Comparison of ENCODE assay signal across 8 mouse cellular contexts in the genomic region with DNA sequence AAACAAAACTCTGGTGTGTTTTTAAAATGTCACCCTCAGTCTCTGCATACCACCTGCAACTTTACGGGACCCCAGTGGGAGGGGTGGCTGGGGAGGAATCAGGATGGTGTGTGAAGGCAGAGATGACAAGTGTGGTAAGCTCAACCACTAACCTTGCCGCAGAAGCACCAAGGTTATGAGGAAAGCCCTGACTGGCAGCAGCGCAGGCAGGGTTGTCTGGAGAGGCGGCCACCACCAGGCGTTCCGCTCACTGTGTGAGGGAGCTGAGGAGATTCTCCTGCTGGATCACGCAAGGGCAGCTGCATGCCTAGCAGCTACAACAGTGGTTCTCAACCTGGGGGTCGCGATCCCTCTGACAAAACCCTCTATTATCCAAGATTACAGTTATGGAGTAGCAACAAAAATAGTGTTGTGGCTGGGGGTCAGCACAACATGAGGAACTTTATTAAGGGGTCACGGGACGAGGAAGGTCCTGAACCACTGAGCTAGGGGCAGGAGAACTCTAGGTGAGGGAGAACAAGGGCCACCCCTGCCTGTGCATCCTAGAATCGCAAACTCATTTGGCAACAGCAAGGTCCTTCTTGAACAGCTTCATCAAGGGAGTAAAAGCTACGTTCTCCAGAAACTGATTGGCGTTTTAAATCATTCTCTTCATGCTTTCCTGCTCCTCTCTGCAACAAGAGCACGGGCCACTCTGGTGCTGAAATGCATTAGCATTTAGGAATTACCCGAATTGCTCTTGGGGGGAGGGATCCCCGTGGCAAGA.
DNase-seq lines count a peak whose midpoint lies in the region; ATAC-seq and TF ChIP-seq lines count a peak whose summit lies in the region.

No protein-coding gene starts in this region.

- H3K4me3 ChIP-seq in heart, embryonic 13.5 days: peak overlapping the region; percentile 50
- H3K4me3 ChIP-seq in forebrain, postnatal 0 days (ENCODE audit: low read depth, low read length): peak overlapping the region; percentile 28
- peak overlapping the region; percentile 33; the same call in 1 of the 2 replicates for H3K4me3 ChIP-seq in liver, embryonic 15.5 days (replicated peaks)
- H3K4me3 ChIP-seq in thymus, adult 2 months (ENCODE audit: control insufficient read depth, insufficient read depth, low read length): no peak overlapping the region

- no peak for TF ChIP-seq POLR2A in thymus, adult 2 months (IDR thresholded peaks at IDR 0.05; ENCODE audit: control insufficient read depth, extremely low read depth, insufficient read depth, low read length, poor library complexity)

- no peaks in the 10 kb centered on the region; the same call in none of the 2 replicates for H3K36me3 ChIP-seq in heart, embryonic 13.5 days
- no peaks in the 10 kb centered on the region for H3K36me3 ChIP-seq in forebrain, postnatal 0 days (ENCODE audit: insufficient read depth)
- no peaks in the 10 kb centered on the region for H3K36me3 ChIP-seq in liver, embryonic 15.5 days (replicated peaks)
- H3K36me3 ChIP-seq in thymus, adult 2 months (ENCODE audit: control insufficient read depth, insufficient read depth, low read length): no peaks in the 10 kb centered on the region

- peaks cover 26% of the 10 kb centered on the region for H3K4me1 ChIP-seq in heart, embryonic 13.5 days
- H3K4me1 ChIP-seq in forebrain, postnatal 0 days (ENCODE audit: insufficient read depth): peaks cover 17% of the 10 kb centered on the region; the same call in 1 of the 2 replicates
- H3K4me1 ChIP-seq in liver, embryonic 15.5 days (replicated peaks): peaks cover 18% of the 10 kb centered on the region
- peaks cover 18% of the 10 kb centered on the region for H3K4me1 ChIP-seq in thymus, adult 2 months (replicated peaks; ENCODE audit: control insufficient read depth, insufficient read depth, low read length)

- DNase-seq in heart, adult 9 months (ENCODE audit: low spot score in 2 of 2): no peak
- peak; percentile 65 for DNase-seq in adrenal gland, adult 8-10 months
- no peak for DNase-seq in forebrain, postnatal 0 days
- DNase-seq in thymus, adult 2 months: peak; percentile 39
- no peak for DNase-seq in left cerebral cortex, adult 9 months (ENCODE audit: low spot score in 2 of 2)
- no peak for DNase-seq in left cerebral cortex, adult 8-10 months (ENCODE audit: low spot score in 2 of 2)

- no peaks in the 10 kb centered on the region for H3K27me3 ChIP-seq in heart, embryonic 13.5 days (replicated peaks)
- no peaks in the 10 kb centered on the region for H3K27me3 ChIP-seq in forebrain, postnatal 0 days (ENCODE audit: insufficient read depth, low read length)
- H3K27me3 ChIP-seq in liver, embryonic 15.5 days: no peaks in the 10 kb centered on the region; the same call in 1 of the 2 replicates
- no peaks in the 10 kb centered on the region for H3K27me3 ChIP-seq in thymus, adult 2 months (ENCODE audit: control insufficient read depth, insufficient read depth, low read length)

- H3K9me3 ChIP-seq in heart, embryonic 13.5 days: no peaks in the 10 kb centered on the region
- H3K9me3 ChIP-seq in forebrain, postnatal 0 days (ENCODE audit: low read length): no peaks in the 10 kb centered on the region
- H3K9me3 ChIP-seq in liver, embryonic 15.5 days (replicated peaks): no peaks in the 10 kb centered on the region

- WGBS in heart, embryonic 13.5 days: 23% methylated on average over 17 of the region's 17 CpGs
- 22% methylated on average over 17 of the region's 17 CpGs for WGBS in forebrain, postnatal 0 days
- WGBS in liver, embryonic 15.5 days (ENCODE audit: insufficient replicate concordance): 31% methylated on average over 17 of the region's 17 CpGs
- WGBS in thymus, adult 2 months: 18% methylated on average over 17 of the region's 17 CpGs

- ATAC-seq in heart, embryonic 13.5 days (ENCODE audit: extremely low read depth, insufficient number of reproducible peaks, low FRiP score, low TSS enrichment): no peak
- peak; percentile 63; the same call in 1 of the 2 replicates for ATAC-seq in forebrain, postnatal 0 days
- no peak for ATAC-seq in liver, embryonic 15.5 days (ENCODE audit: insufficient read depth)

- no peak for TF ChIP-seq CTCF in forebrain, postnatal 0 days (IDR thresholded peaks at IDR 0.05; ENCODE audit: low read depth)
- TF ChIP-seq CTCF in thymus, adult 2 months (IDR thresholded peaks at IDR 0.05; ENCODE audit: borderline replicate concordance, control insufficient read depth, extremely low read depth, insufficient read depth, low read length, poor library complexity): no peak

- peak overlapping the region; percentile 74 for H3K9ac ChIP-seq in heart, embryonic 13.5 days
- peak overlapping the region; percentile 50 for H3K9ac ChIP-seq in forebrain, postnatal 0 days
- no peak overlapping the region for H3K9ac ChIP-seq in liver, embryonic 15.5 days

- peak overlapping the region; percentile 79 for H3K4me2 ChIP-seq in heart, embryonic 13.5 days
- peak overlapping the region; percentile 54 for H3K4me2 ChIP-seq in forebrain, postnatal 0 days (ENCODE audit: low read depth)
- peak overlapping the region; percentile 46 for H3K4me2 ChIP-seq in liver, embryonic 15.5 days

- peak overlapping the region; percentile 74 for H3K27ac ChIP-seq in heart, embryonic 13.5 days (replicated peaks)
- peak overlapping the region; percentile 16; the same call in 1 of the 2 replicates for H3K27ac ChIP-seq in forebrain, postnatal 0 days (ENCODE audit: low read depth, low read length)
- no peak overlapping the region for H3K27ac ChIP-seq in liver, embryonic 15.5 days (replicated peaks)
- H3K27ac ChIP-seq in thymus, adult 2 months (ENCODE audit: control insufficient read depth, insufficient read depth, low read length): no peak overlapping the region

Comparison
In these comparisons a context has a peak if more than half of its experiments do, and no peak if none do; other contexts are left out.
1. H3K27ac ChIP-seq: peak in heart, embryonic 13.5 days (single experiment) and forebrain, postnatal 0 days (single experiment); none in liver, embryonic 15.5 days (single experiment) and thymus, adult 2 months (single experiment).
2. DNase-seq: peak in adrenal gland, adult 8-10 months (single experiment) and thymus, adult 2 months (single experiment); none in heart, adult 9 months (0 of 2), forebrain, postnatal 0 days (single experiment), left cerebral cortex, adult 9 months (0 of 2) and left cerebral cortex, adult 8-10 months (0 of 2).
3. Peak in every context shown above with its lines, with median percentiles within 50 percentile points of each other: H3K4me2 ChIP-seq.